ENCODE assay signal across 7 mouse cellular contexts in genomic region chr8:90708524-90708923, GRCm38 (mm10).
DNase-seq lines count a peak whose midpoint lies in the region; TF ChIP-seq lines count a peak whose summit lies in the region.

No protein-coding gene starts in this region.

- no peak for TF ChIP-seq POLR2A in MEL (IDR thresholded peaks at IDR 0.05; ENCODE audit: control insufficient read depth in 1 of 2, insufficient read depth in 1 of 2, low read depth in 1 of 2, low read length in 2 of 2, poor library complexity in 1 of 2)

- H3K9me3 ChIP-seq in MEL (replicated peaks; ENCODE audit: insufficient read depth, low read length), result no peaks in the 10 kb centered on the region

- H3K4me1 ChIP-seq in MEL (ENCODE audit: control insufficient read depth in 1 of 2, insufficient read depth in 2 of 2, low read length in 2 of 2), result no peaks in the 10 kb centered on the region

- no peak overlapping the region for H3K27ac ChIP-seq in MEL (ENCODE audit: control insufficient read depth, low read depth, low read length)

- H3K4me3 ChIP-seq in MEL (ENCODE audit: control insufficient read depth in 1 of 2, insufficient read depth in 1 of 2, low read depth in 2 of 2, low read length in 2 of 2), result no peak overlapping the region

- no peaks in the 10 kb centered on the region for H3K27me3 ChIP-seq in MEL (ENCODE audit: control insufficient read depth in 1 of 2, insufficient read depth in 2 of 2, low read length in 2 of 2)

- no peak overlapping the region for H3K9ac ChIP-seq in MEL (ENCODE audit: control insufficient read depth, low read depth, low read length, poor library complexity, severe bottlenecking)

- H3K79me2 ChIP-seq in MEL (ENCODE audit: control insufficient read depth, insufficient read depth, low read length, poor library complexity), result no peaks in the 10 kb centered on the region

- peak; percentile 7 to 12 for DNase-seq in B cell, adult 2 months
- peak; percentile 22 for DNase-seq in MEL (ENCODE audit: low read depth, low spot score)
- DNase-seq in cerebellum, postnatal 25 days, result peak; percentile 70 to 79
- peak; percentile 31 for DNase-seq in gastrocnemius, postnatal 14 days
- DNase-seq in layer of hippocampus, adult 8-10 months (ENCODE audit: low spot score in 2 of 2), result peak; percentile 46 to 76
- DNase-seq in lung, postnatal 14 days, result peak; percentile 57
- DNase-seq in right cerebral cortex, postnatal 14 days, result peak; percentile 66

- peak; percentile 45 for TF ChIP-seq RAD21 in MEL (IDR thresholded peaks at IDR 0.05; ENCODE audit: low read depth, low read length)

- H3K36me3 ChIP-seq in MEL (ENCODE audit: control insufficient read depth in 1 of 2, insufficient read depth in 2 of 2, low read length in 2 of 2), result no peaks in the 10 kb centered on the region

- TF ChIP-seq CTCF in MEL (IDR thresholded peaks at IDR 0.05 in 2 of 3, conservative IDR thresholded peaks at IDR 0.05 in 1 of 3; ENCODE audit: control insufficient read depth in 1 of 3, insufficient read depth in 1 of 3, low read depth in 2 of 3, low read length in 3 of 3, poor library complexity in 1 of 3, severe bottlenecking in 1 of 3), result peak; percentile 43 to 64 (median 49)

- no peak for TF ChIP-seq EP300 in MEL (IDR thresholded peaks at IDR 0.05; ENCODE audit: low read depth in 1 of 2, low read length in 2 of 2)

- intact Hi-C loops in gastrocnemius, postnatal 14 days (cut with DNase I; ENCODE audit: low total_unique reads), result loop anchor here (5.0 kb wide), 1 partner anchor 706 kb away; no protein-coding TSS in a partner anchor

TF ChIP-seq in MEL, 35 proteins besides CTCF, POLR2A, EP300 and RAD21:
- TF ChIP-seq SMC3 (IDR thresholded peaks at IDR 0.05; ENCODE audit: low read depth, low read length), result peak; percentile 41
- no peak for TF ChIP-seq TCF12 (IDR thresholded peaks at IDR 0.05; ENCODE audit: low read depth, low read length)

Comparison
In these comparisons a context has a peak if more than half of its experiments do, and no peak if none do; other contexts are left out.
1. DNase-seq: peak in every context shown above with its lines; median percentile 74 in cerebellum, postnatal 25 days; 66 in right cerebral cortex, postnatal 14 days; 61 in layer of hippocampus, adult 8-10 months; 57 in lung, postnatal 14 days; 31 in gastrocnemius, postnatal 14 days; 22 in MEL; 10 in B cell, adult 2 months.